Mouse (Mus musculus) forebrain, postnatal 0 days (tissue): ENCODE results near the gene Sox18. TPM values are rescaled to one million over a fixed set of nuclear protein-coding genes. Genes with fewer than 3 reads are reported as not detected.

Source experiments
- ATAC-seq: fragments of 200-750 bp; cut with Nextera tagmentation; 2 replicates; pipeline ENCODE4 v1.8.0; 2017; ENCODE audit warnings: mild to moderate bottlenecking, moderate library complexity
- DNase-seq: peaks from one replicate; pipeline ENCODE4 v3.0.0-alpha.2; 2015
- H3K27ac ChIP-seq: fragments of 300-500 bp; sonication (generic); 2 replicates; pipeline ENCODE4 v1.5.1; 2014; ENCODE audit warnings: low read depth, mild to moderate bottlenecking, antibody characterized with exemption, low read length, moderate library complexity, mixed read lengths
- H3K27me3 ChIP-seq: fragments of 300-500 bp; sonication (generic); 2 replicates; pipeline ENCODE4 v1.6.1; 2014; ENCODE audit warnings: mild to moderate bottlenecking, low read length, mixed read lengths; ENCODE audit not compliant: insufficient read depth
- H3K36me3 ChIP-seq: fragments of 300-500 bp; sonication (generic); 2 replicates; pipeline ENCODE4 v1.6.1; 2014; ENCODE audit warnings: mild to moderate bottlenecking, moderate library complexity; ENCODE audit not compliant: insufficient read depth
- H3K4me1 ChIP-seq: fragments of 300-500 bp; sonication (generic); 2 replicates; pipeline ENCODE4 v1.6.1; 2014; ENCODE audit warnings: antibody characterized with exemption; ENCODE audit not compliant: insufficient read depth
- H3K4me2 ChIP-seq: fragments of 300-500 bp; sonication (generic); 2 replicates; pipeline ENCODE4 v1.6.1; 2014; ENCODE audit warnings: low read depth, mild to moderate bottlenecking, moderate library complexity
- H3K4me3 ChIP-seq: fragments of 300-500 bp; sonication (generic); 2 replicates; pipeline ENCODE4 v1.5.1; 2014; ENCODE audit warnings: low read depth, low read length, mixed read lengths
- H3K9ac ChIP-seq: fragments of 300-500 bp; sonication (generic); 2 replicates; pipeline ENCODE4 v1.6.1; 2014; ENCODE audit warnings: mild to moderate bottlenecking
- H3K9me3 ChIP-seq: fragments of 300-500 bp; sonication (generic); 2 replicates; pipeline ENCODE4 v1.6.1; 2016; ENCODE audit warnings: low read length
- CTCF ChIP-seq: sonication (generic); IDR thresholded peaks from 2 replicates; pipeline ENCODE4 v1.5.1; 2016; ENCODE audit warnings: antibody characterized with exemption, control low read depth, low read depth
- WGBS: fragments of 180-500 bp; shearing (Covaris S2); extraction: QIAGEN DNeasy Blood & Tissue Kit; methylation state at CpG from one replicate; pipeline ENCODE4 v1.1.7; 2014; 5-methylcytosine and 5-hydroxymethylcytosine counted together
- polyA plus RNA-seq: library from polyadenylated mRNA; unstranded; fragments of >200 nt; fragmentation: Nextera tagmentation; extraction: Ambion mirVana; gene quantifications from 2 replicates; pipeline ENCODE4 v1.2.1, GENCODE M21; 2015
- total RNA-seq: library from RNA; depleted of rRNA; stranded (reverse); fragments of >200 nt; gene quantifications from 2 replicates; pipeline ENCODE4 v1.2.3, GENCODE M21; 2014

Sox18 gene
- total and polyA plus RNA-seq, 2 experiments from 2014 or later, result 8.9 to 11.1 TPM

DNA sequence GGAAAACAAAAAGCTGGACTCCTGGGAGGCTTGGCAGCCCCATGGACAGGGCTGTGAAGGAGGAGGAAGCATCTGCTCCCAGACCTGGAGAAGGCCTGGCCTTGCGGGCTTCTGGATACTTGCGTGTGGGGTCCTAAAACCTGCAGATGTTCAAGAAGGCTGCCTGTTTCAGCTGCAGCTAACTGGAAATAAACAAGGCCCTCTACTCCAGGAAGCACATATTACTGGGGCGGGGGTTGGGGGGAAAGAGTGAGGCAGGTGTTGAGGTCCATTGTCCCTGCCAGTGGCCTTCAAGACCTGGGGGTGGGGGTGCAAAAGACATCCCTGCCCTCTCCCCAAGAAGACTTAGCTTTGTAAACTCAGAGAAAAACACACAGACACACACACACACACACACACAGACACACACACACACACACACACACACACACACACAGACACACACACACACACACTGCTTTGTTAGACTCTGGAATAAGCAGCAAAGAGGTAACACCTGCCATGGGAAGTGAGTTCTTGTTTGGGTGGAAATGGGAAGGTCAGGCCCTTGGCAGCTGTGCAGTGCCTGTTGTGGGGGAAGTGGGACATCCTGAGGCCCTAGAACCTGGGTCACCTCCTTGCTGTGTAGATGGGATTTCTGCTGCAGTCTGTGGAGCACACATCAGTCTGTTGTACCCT is 8.7 kb downstream of the Sox18 start:
- no peak overlapping the region for H3K27ac ChIP-seq
- H3K27me3 ChIP-seq, result peaks cover under 1% of the 10 kb centered on the region
- no peak for ATAC-seq
- H3K36me3 ChIP-seq, result no peaks in the 10 kb centered on the region
- no peak overlapping the region for H3K4me3 ChIP-seq
- no peak for DNase-seq
- H3K9ac ChIP-seq, result no peak overlapping the region
- WGBS, result 87% methylated on average over 3 of the region's 3 CpGs
- no peaks in the 10 kb centered on the region for H3K9me3 ChIP-seq
- TF ChIP-seq CTCF, result no peak
- H3K4me2 ChIP-seq, result no peak overlapping the region
- H3K4me1 ChIP-seq, result no peaks in the 10 kb centered on the region

DNA sequence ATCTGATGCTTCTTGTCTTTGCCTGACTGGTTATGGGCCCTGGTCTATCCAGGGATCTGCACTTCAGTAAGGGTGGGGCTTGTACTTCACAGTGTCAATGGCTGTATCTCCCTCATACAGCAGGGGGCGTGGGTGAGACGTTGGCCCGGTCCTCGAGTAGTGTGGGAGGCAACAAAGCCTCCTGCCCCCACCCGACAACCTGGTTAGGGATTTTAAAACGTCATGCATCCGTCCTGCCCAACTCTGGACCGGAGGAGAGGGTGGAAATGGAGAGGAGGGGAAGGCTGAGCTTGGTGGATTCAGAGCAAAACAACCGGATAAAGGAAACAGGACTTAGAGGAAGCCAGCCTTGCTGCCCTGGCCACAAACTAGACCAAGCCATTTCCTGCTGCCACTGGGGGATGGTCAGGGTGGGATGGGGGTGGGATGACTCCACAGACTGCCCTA is 11.8 kb downstream of the Sox18 start:
- H3K9me3 ChIP-seq, result no peaks in the 10 kb centered on the region
- H3K4me3 ChIP-seq, result no peak overlapping the region
- H3K4me1 ChIP-seq, result no peaks in the 10 kb centered on the region
- H3K4me2 ChIP-seq, result no peak overlapping the region
- H3K36me3 ChIP-seq, result peaks cover 25% of the 10 kb centered on the region
- ATAC-seq, result peak; percentile 93
- 10% methylated on average over 9 of the region's 9 CpGs for WGBS
- TF ChIP-seq CTCF, result peak; percentile 79
- no peak overlapping the region for H3K27ac ChIP-seq
- no peak overlapping the region for H3K9ac ChIP-seq
- H3K27me3 ChIP-seq, result no peaks in the 10 kb centered on the region
- peak; percentile 73 for DNase-seq

DNA sequence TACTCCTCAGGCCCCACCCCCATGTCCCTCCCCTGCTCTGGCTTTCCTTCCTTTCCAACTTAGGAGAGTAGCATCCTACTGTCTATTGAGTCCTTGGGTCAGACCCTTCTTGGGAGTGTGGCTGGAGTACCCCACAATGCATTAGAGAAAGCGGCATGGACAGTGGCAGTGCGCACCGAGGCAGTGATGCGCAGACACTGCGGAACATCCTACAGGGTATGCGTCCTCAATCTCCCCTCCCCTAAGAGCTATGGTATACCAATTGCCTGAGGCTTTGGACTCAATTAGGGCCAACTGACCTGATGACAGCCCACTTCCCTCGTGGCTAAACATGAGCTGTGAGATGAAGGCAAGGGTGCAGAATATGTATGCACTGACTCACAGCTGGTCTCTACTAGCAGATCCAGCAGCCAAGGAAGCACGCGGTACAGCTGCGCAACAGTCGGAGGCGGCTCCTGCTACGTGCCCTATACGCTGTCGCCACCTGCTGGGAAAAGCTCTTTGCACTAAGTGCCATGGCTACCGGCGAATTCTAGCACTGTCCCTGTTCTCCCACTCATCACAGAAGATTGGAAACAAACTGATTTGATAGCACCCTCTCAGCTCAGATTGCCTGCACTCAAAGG is 12.4 kb downstream of the Sox18 start:
- peak; percentile 45 for ATAC-seq
- Histone ChIP-seq H3K36me3 (peaks cover 28% of the 10 kb centered on the region), H3K4me1 (no peaks in the 10 kb centered on the region), H3K27me3 (no peaks in the 10 kb centered on the region), H3K4me2 (no peak overlapping the region), H3K9ac (no peak overlapping the region), H3K4me3 (no peak overlapping the region), H3K27ac (no peak overlapping the region), H3K9me3 (no peaks in the 10 kb centered on the region)
- TF ChIP-seq CTCF, result no peak
- DNase-seq, result peak; percentile 16
- 36% methylated on average over 17 of the region's 17 CpGs for WGBS

DNA sequence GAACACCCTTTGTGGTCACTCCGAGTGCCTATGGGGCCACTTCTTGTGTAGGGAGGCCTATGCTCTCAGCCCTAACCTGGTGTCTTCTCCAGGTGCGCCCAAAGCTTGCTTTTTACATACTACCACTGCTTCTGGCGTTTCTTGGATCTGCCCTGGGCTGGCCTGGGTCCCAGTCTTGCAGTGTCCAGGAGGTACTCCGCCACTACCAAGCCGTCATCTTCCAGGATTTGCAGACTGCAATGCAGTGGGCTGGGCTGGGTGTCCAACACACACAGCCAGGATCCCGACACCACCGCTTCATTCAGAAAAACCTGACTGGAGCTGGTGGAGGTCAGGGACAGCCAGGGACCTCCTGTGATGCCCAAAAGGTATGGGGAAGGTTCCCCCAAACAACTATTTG is 12.9 kb downstream of the Sox18 start:
- Histone ChIP-seq H3K27ac (no peak overlapping the region), H3K27me3 (no peaks in the 10 kb centered on the region), H3K4me2 (no peak overlapping the region), H3K9me3 (no peaks in the 10 kb centered on the region), H3K4me1 (no peaks in the 10 kb centered on the region), H3K36me3 (peaks cover 33% of the 10 kb centered on the region), H3K4me3 (no peak overlapping the region), H3K9ac (no peak overlapping the region)
- no peak for DNase-seq
- WGBS, result 91% methylated on average over 7 of the region's 7 CpGs
- ATAC-seq, result no peak
- TF ChIP-seq CTCF, result no peak

DNA sequence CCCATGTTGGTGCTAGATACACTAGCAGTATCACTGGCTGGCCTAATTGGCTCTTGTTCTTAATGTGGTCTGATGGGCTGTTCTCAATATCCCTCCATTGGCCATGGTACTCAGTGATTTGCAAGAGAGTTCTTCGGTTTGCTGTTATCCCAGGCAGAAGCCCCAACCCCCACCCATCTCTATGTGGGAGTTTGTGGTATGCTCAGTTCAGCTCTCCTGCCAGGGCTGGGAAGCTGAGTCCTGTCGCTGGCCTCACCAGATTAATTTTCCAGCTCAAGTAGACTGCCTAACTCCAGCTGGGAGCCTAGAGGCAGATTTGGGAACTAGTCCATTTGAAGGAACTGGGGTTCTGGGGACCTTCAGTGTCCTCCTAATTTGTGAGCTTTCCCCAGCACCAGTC is 14.0 kb downstream of the Sox18 start:
- TF ChIP-seq CTCF, result no peak
- Histone ChIP-seq H3K27me3 (no peaks in the 10 kb centered on the region), H3K9ac (no peak overlapping the region), H3K4me2 (no peak overlapping the region), H3K4me1 (no peaks in the 10 kb centered on the region), H3K4me3 (no peak overlapping the region), H3K36me3 (peaks cover 43% of the 10 kb centered on the region), H3K9me3 (no peaks in the 10 kb centered on the region), H3K27ac (no peak overlapping the region)
- WGBS, result 77% methylated on average over 2 of the region's 2 CpGs
- no peak for ATAC-seq
- no peak for DNase-seq

DNA sequence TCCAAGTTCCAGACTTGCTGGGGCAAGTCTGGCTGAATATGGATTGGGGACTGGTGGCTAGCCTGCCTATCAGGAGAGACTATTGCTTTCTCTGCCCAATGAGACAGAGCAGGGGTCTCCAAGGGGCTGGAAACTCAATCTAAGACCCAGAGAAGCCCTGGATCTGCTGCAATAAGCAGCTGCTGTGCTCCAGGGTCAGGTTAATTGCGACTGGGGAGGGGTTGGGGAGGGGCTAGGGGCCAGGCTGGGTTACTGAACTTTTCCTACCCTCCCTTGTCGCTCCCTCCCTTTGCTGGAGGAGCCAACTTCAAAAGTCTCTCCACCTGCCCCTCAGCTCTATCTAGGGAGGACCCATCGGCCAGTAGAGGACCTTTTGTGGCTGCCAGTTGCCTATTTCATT is 14.7 kb downstream of the Sox18 start, which contains the start of gene Gm29797:
Gene Gm29797 (plus strand): TSS at position 301 of the 400 bp plus-strand sequence.
- no peak within 1 kb of the TSS for H3K4me3 ChIP-seq
- DNase-seq (no peak), ATAC-seq (no peak)
- H3K27me3 ChIP-seq, result no peaks in the 10 kb centered on the region
- no peak within 1 kb of the TSS for H3K27ac ChIP-seq
- no peaks in the 10 kb centered on the region for H3K9me3 ChIP-seq
- WGBS, result 67% methylated on average over 3 of the region's 3 CpGs
- H3K36me3 ChIP-seq, result peaks cover 48% of the 10 kb centered on the region
- no peak within 1 kb of the TSS for H3K4me2 ChIP-seq
- H3K9ac ChIP-seq, result no peak within 1 kb of the TSS
- no peak for TF ChIP-seq CTCF
- no peaks in the 10 kb centered on the region for H3K4me1 ChIP-seq

DNA sequence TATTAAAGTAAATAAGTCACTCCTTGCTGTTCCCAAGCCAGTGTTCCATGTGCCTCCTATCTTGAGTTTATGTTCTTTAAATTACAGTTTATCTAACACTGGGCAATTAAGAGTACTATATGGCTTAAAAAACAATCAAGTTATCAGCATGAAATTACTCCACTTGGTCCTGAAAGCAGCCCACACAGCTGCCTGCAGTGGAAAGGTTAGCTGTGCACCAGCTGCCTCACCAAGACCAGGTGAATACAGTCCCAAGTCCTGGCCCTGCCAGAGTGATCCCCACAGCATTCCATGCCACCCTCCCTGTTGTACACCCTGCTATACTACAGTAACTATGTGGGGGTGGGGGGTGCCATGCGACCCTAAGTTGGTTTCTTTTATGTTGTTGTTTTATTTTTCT is 17.9 kb downstream of the Sox18 start:
- whole genome bisulfite sequencing, result 85% methylated on average over 1 of the region's 1 CpGs
- Histone ChIP-seq H3K27ac (no peak overlapping the region), H3K9me3 (no peaks in the 10 kb centered on the region), H3K4me1 (no peaks in the 10 kb centered on the region), H3K27me3 (no peaks in the 10 kb centered on the region), H3K4me3 (no peak overlapping the region), H3K9ac (no peak overlapping the region), H3K36me3 (peaks cover 76% of the 10 kb centered on the region), H3K4me2 (no peak overlapping the region)
- ATAC-seq, result no peak
- no peak for TF ChIP-seq CTCF
- no peak for DNase-seq
